Mouse (Mus musculus) forebrain, embryonic 12.5 days (tissue): ENCODE data around the gene Atp2b2. TPM values are rescaled to one million over a fixed set of nuclear protein-coding genes. Genes with fewer than 3 reads are reported as not detected.
A peak's percentile ranks its signal among the peaks of the same experiment; 100 is the strongest.

Experiments
- ATAC-seq: fragments of 200-750 bp; cut with Nextera tagmentation; 2 replicates; pipeline ENCODE4 v1.8.0; 2017; ENCODE audit warnings: moderate TSS enrichment; ENCODE audit not compliant: low FRiP score
- H3K27ac ChIP-seq: fragments of 300-500 bp; sonication (generic); 2 replicates; pipeline ENCODE4 v1.5.1; 2016; ENCODE audit warnings: mild to moderate bottlenecking
- H3K27me3 ChIP-seq: fragments of 300-500 bp; sonication (generic); 2 replicates; pipeline ENCODE4 v1.6.1; 2016; ENCODE audit warnings: mild to moderate bottlenecking
- H3K36me3 ChIP-seq: fragments of 300-500 bp; sonication (generic); replicated peaks from 2 replicates; pipeline ENCODE4 v1.6.1; 2016; ENCODE audit warnings: mild to moderate bottlenecking
- H3K4me1 ChIP-seq: fragments of 300-500 bp; sonication (generic); 2 replicates; pipeline ENCODE4 v1.6.1; 2016
- H3K4me2 ChIP-seq: fragments of 300-500 bp; sonication (generic); 2 replicates; pipeline ENCODE4 v1.6.1; 2016; ENCODE audit warnings: mild to moderate bottlenecking, moderate library complexity
- H3K4me3 ChIP-seq: fragments of 300-500 bp; sonication (generic); replicated peaks from 2 replicates; pipeline ENCODE4 v1.5.1; 2016; ENCODE audit warnings: mild to moderate bottlenecking
- H3K9ac ChIP-seq: fragments of 300-500 bp; sonication (generic); 2 replicates; pipeline ENCODE4 v1.6.1; 2016; ENCODE audit warnings: mild to moderate bottlenecking
- H3K9me3 ChIP-seq: fragments of 300-500 bp; sonication (generic); 2 replicates; pipeline ENCODE4 v1.6.1; 2016
- WGBS: fragments of 180-500 bp; shearing (Covaris S2); methylation state at CpG from one replicate; pipeline ENCODE4 v1.1.7; 2016; 5-methylcytosine and 5-hydroxymethylcytosine counted together
- polyA plus RNA-seq: library from polyadenylated mRNA; unstranded; fragments of >200 nt; fragmentation: Nextera tagmentation; extraction: Ambion mirVana; gene quantifications from 2 replicates; pipeline ENCODE4 v1.2.1, GENCODE M21; 2016

Atp2b2 gene
- polyA plus RNA-seq, 1 experiment from 2014 or later: 8.0 TPM

GRCm38 (mm10) chr6:113798921-113799320 is 243.5 kb downstream of the Atp2b2 start:
- WGBS: 21% methylated on average over 2 of the region's 2 CpGs
- Histone ChIP-seq H3K9ac (no peak overlapping the region), H3K36me3 (0 out of 2 replicates have a peak, but pooled peaks cover 4% of the 10 kb centered on the region), H3K4me1 (peaks cover 36% of the 10 kb centered on the region), H3K27me3 (peaks cover 18% of the 10 kb centered on the region), H3K4me3 (no peak overlapping the region), H3K27ac (peak overlapping the region; percentile 65; the same call in 1 of the 2 replicates), H3K9me3 (no peaks in the 10 kb centered on the region), H3K4me2 (no peak overlapping the region)
- no peak for ATAC-seq

DNA sequence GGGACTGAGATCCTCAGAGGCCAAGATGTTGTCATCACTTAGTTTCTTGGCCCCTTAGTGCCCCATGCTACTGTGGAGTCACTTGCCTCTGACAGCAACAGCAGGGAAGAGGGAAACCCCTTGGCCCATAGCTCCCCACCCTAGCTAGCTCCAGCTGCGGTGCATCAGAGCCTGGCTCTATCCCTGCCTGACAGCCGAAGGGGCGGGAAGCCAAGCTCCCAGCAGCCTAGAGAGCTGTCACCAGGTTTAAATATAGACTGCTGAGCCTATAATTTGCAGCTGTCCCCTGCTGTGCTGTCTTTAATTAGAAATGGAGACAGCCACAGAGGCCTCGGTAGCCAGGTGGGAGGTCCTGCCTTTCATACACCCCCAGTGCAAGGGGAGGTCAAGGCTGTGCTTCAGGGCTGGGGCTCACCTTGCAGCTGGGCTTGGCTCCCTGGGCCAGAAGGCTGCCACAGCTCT is 247.1 kb downstream of the Atp2b2 start:
- Histone ChIP-seq H3K27me3 (peaks cover 18% of the 10 kb centered on the region), H3K27ac (peak overlapping the region; percentile 50), H3K4me2 (no peak overlapping the region), H3K9me3 (no peaks in the 10 kb centered on the region), H3K36me3 (no peaks in the 10 kb centered on the region), H3K9ac (peak overlapping the region; percentile 12; the same call in 1 of the 2 replicates), H3K4me3 (no peak overlapping the region), H3K4me1 (peaks cover 36% of the 10 kb centered on the region)
- WGBS: 7% methylated on average over 4 of the region's 4 CpGs
- peak; percentile 74 for ATAC-seq

GRCm38 (mm10) chr6:113792368-113792767 is 250.0 kb downstream of the Atp2b2 start:
- Histone ChIP-seq H3K4me3 (no peak overlapping the region), H3K4me1 (peaks cover 26% of the 10 kb centered on the region), H3K27me3 (peaks cover 18% of the 10 kb centered on the region), H3K9me3 (no peaks in the 10 kb centered on the region), H3K9ac (no peak overlapping the region), H3K36me3 (no peaks in the 10 kb centered on the region), H3K27ac (no peak overlapping the region), H3K4me2 (no peak overlapping the region)
- 89% methylated on average over 5 of the region's 5 CpGs for WGBS
- ATAC-seq: no peak

- H3K36me3 ChIP-seq: no peaks in the 10 kb centered on the region
- H3K27ac ChIP-seq: no peak overlapping the region
- no peak for ATAC-seq
- no peak overlapping the region for H3K4me3 ChIP-seq
- no peaks in the 10 kb centered on the region for H3K9me3 ChIP-seq
- peaks cover 22% of the 10 kb centered on the region for H3K4me1 ChIP-seq
- H3K27me3 ChIP-seq: peaks cover 6% of the 10 kb centered on the region
- 82% methylated on average over 8 of the region's 8 CpGs for WGBS
- no peak overlapping the region for H3K4me2 ChIP-seq
- no peak overlapping the region for H3K9ac ChIP-seq
These were observed 251.4 kb downstream of the Atp2b2 start for GRCm38 (mm10) chr6:113791012-113791411.

- no peak overlapping the region for H3K9ac ChIP-seq
- WGBS: 61% methylated on average over 6 of the region's 6 CpGs
- peaks cover 7% of the 10 kb centered on the region for H3K4me1 ChIP-seq
- no peak overlapping the region for H3K4me3 ChIP-seq
- ATAC-seq: no peak
- H3K27ac ChIP-seq: no peak overlapping the region
- H3K9me3 ChIP-seq: no peaks in the 10 kb centered on the region
- no peaks in the 10 kb centered on the region for H3K27me3 ChIP-seq
- H3K4me2 ChIP-seq: no peak overlapping the region
- H3K36me3 ChIP-seq: 0 out of 2 replicates have a peak, but pooled peaks cover 3% of the 10 kb centered on the region
These were observed 254.9 kb downstream of the Atp2b2 start for GRCm38 (mm10) chr6:113787459-113787968.

GRCm38 (mm10) chr6:113785658-113786057 is 256.8 kb downstream of the Atp2b2 start:
- no peak overlapping the region for H3K4me2 ChIP-seq
- H3K36me3 ChIP-seq: 0 out of 2 replicates have a peak, but pooled peaks cover 3% of the 10 kb centered on the region
- no peak overlapping the region for H3K9ac ChIP-seq
- no peak overlapping the region for H3K27ac ChIP-seq
- ATAC-seq: no peak
- H3K4me1 ChIP-seq: peaks cover 7% of the 10 kb centered on the region
- H3K27me3 ChIP-seq: no peaks in the 10 kb centered on the region
- no peak overlapping the region for H3K4me3 ChIP-seq
- WGBS: 80% methylated on average over 7 of the region's 7 CpGs
- no peaks in the 10 kb centered on the region for H3K9me3 ChIP-seq

GRCm38 (mm10) chr6:113778229-113778753 is 264.1 kb downstream of the Atp2b2 start:
- Histone ChIP-seq H3K4me2 (no peak overlapping the region), H3K9ac (no peak overlapping the region), H3K4me3 (no peak overlapping the region), H3K27me3 (no peaks in the 10 kb centered on the region), H3K27ac (no peak overlapping the region), H3K4me1 (no peaks in the 10 kb centered on the region), H3K9me3 (no peaks in the 10 kb centered on the region), H3K36me3 (no peaks in the 10 kb centered on the region; the same call in 1 of the 2 replicates)
- ATAC-seq: no peak
- WGBS: 64% methylated on average over 7 of the region's 7 CpGs

DNA sequence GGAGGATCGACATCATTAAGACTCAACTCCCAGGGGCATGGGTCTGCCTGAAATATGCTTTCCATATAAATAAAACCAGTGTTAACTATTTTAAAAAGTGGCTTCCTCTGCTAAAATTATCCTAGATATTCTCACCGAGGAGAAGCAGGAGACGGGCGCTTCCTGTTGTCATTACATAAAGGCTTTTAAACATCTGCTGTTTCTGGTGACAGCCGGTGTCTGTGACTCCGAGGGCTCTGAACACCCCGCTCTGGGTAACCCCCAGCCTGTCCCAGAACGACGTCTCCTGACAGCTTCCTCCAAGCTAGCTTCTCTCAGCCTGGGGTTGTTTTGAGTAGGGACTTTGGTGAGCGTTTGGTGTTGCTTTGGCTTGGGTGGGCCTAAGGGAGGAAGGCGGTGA is 273.6 kb downstream of the Atp2b2 start:
- no peaks in the 10 kb centered on the region for H3K4me1 ChIP-seq

GRCm38 (mm10) chr6:113761644-113762043 is 280.8 kb downstream of the Atp2b2 start:
- Histone ChIP-seq H3K27me3 (no peaks in the 10 kb centered on the region), H3K9me3 (no peaks in the 10 kb centered on the region), H3K27ac (no peak overlapping the region), H3K4me3 (no peak overlapping the region), H3K4me2 (no peak overlapping the region), H3K36me3 (0 out of 2 replicates have a peak, but pooled peaks cover 3% of the 10 kb centered on the region), H3K9ac (no peak overlapping the region), H3K4me1 (no peaks in the 10 kb centered on the region)
- peak; percentile 69 for ATAC-seq
- WGBS: 30% methylated on average over 7 of the region's 7 CpGs

More for the DNA sequence above, 273.6 kb downstream of the Atp2b2 start:
- H3K9me3 ChIP-seq: no peaks in the 10 kb centered on the region
- H3K9ac ChIP-seq: no peak overlapping the region
- ATAC-seq: no peak
- 0 out of 2 replicates have a peak, but pooled peaks cover 2% of the 10 kb centered on the region for H3K36me3 ChIP-seq
- 77% methylated on average over 11 of the region's 11 CpGs for WGBS
- no peak overlapping the region for H3K4me2 ChIP-seq
- H3K27me3 ChIP-seq: no peaks in the 10 kb centered on the region
- no peak overlapping the region for H3K27ac ChIP-seq
- H3K4me3 ChIP-seq: no peak overlapping the region

DNA sequence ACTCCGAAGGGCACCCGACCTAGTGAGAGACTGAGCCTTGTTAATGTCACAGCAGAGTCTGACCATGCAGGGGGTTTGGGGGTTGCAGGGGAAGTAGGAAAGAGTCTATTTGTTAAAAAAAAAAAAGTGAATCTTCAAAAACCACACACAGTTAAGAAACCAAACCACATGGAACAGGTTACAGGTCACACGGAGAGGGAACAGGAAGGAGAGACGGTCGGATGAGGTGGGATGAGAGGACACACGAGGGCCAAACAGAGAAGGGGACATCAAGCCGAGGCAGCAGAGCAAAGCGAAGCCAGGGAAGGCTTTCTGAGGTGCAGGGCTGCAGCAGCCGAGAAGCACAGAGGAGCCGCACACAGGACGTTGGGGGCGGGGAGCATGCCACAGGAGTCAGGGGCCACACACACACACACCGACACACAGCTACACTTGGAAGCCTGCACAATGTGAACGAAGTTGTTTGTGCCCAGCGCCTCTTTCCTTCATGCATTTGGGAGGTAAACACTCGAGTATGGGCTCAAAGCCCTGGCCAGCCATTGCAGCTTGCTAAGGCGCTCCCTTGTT is 293.2 kb downstream of the Atp2b2 start:
- Histone ChIP-seq H3K36me3 (no peaks in the 10 kb centered on the region), H3K9me3 (no peaks in the 10 kb centered on the region), H3K27ac (no peak overlapping the region), H3K4me1 (peaks cover 3% of the 10 kb centered on the region; the same call in 1 of the 2 replicates), H3K4me3 (no peak overlapping the region), H3K9ac (no peak overlapping the region), H3K4me2 (no peak overlapping the region), H3K27me3 (peaks cover 13% of the 10 kb centered on the region)
- no peak for ATAC-seq
- 61% methylated on average over 17 of the region's 17 CpGs for WGBS

DNA sequence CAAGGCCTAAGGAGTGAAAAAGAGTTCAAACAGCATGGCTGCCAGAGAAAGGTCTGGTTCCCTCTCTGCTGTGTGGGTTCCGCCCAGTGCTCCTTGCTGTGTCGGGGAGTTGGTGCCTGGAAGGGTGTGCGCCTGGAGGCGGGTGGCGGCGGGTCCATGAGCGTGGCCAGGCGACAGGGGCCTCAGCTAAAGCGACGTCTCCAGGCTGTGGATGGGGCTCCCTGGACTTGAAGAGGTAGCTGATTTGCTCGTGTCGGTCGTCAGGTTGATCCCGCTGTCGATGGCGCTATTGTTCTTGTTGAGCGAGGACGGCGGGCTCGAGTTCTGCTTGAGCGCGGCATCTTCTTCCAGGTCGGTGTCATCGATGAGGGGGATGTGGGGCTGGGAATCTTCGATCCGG is 294.1 kb downstream of the Atp2b2 start:
- Histone ChIP-seq H3K4me3 (no peak overlapping the region), H3K36me3 (no peaks in the 10 kb centered on the region), H3K4me1 (peaks cover 3% of the 10 kb centered on the region; the same call in 1 of the 2 replicates), H3K27me3 (peaks cover 13% of the 10 kb centered on the region), H3K4me2 (peak overlapping the region; percentile 6; the same call in 1 of the 2 replicates), H3K9me3 (no peaks in the 10 kb centered on the region), H3K27ac (no peak overlapping the region), H3K9ac (no peak overlapping the region)
- 35% methylated on average over 26 of the region's 26 CpGs for WGBS
- no peak for ATAC-seq

DNA sequence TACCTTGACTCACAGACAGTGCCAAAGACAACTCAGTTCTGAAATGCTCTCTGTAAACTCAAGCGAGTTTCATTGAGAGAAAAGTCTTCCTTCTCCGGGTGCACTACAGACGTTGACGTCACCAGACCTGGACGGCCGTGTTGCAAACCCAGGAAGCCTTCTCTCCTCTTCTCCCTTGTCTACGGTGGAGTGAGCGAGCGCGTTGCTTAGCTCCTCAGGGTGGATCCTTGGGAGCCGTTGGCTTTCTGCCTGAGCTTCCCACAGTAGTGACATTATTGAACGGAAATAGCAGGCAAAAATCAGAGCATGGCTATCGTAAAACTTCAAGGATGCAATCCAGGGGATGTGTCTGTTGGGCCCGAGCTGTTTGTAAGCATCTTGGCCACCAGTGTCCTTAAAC is 295.1 kb downstream of the Atp2b2 start:
- H3K9ac ChIP-seq: no peak overlapping the region
- H3K4me3 ChIP-seq: no peak overlapping the region
- peaks cover 3% of the 10 kb centered on the region; the same call in 1 of the 2 replicates for H3K4me1 ChIP-seq
- H3K27me3 ChIP-seq: peaks cover 13% of the 10 kb centered on the region
- no peak for ATAC-seq
- no peaks in the 10 kb centered on the region for H3K9me3 ChIP-seq
- WGBS: 89% methylated on average over 14 of the region's 14 CpGs
- no peaks in the 10 kb centered on the region for H3K36me3 ChIP-seq
- H3K27ac ChIP-seq: no peak overlapping the region
- no peak overlapping the region for H3K4me2 ChIP-seq

- H3K4me2 ChIP-seq: no peak overlapping the region
- H3K27ac ChIP-seq: no peak overlapping the region
- peaks cover 3% of the 10 kb centered on the region; the same call in 1 of the 2 replicates for H3K4me1 ChIP-seq
- ATAC-seq: no peak
- no peak overlapping the region for H3K4me3 ChIP-seq
- H3K36me3 ChIP-seq: no peaks in the 10 kb centered on the region
- peaks cover 12% of the 10 kb centered on the region for H3K27me3 ChIP-seq
- no peaks in the 10 kb centered on the region for H3K9me3 ChIP-seq
- H3K9ac ChIP-seq: no peak overlapping the region
These were observed 297.3 kb downstream of the Atp2b2 start for GRCm38 (mm10) chr6:113745117-113745516.
